Mouse (Mus musculus) CH12.LX (cell line): Measurements from ENCODE around the gene Ccdc89. TPM values are rescaled to one million over a fixed set of nuclear protein-coding genes. Genes with fewer than 3 reads are reported as not detected.

Source experiments
- DNase-seq: peaks from one replicate; pipeline ENCODE4 v3.0.0-alpha.2; 2013; ENCODE audit errors: extremely low read depth
- H3K27ac ChIP-seq: 2 replicates; pipeline ENCODE4 v1.5.1; 2012; ENCODE audit warnings: low read depth, mild to moderate bottlenecking, control low read depth, moderate library complexity; ENCODE audit not compliant: insufficient read depth
- H3K27me3 ChIP-seq: replicated peaks from 2 replicates; pipeline ENCODE3; 2012; ENCODE audit warnings: inconsistent platforms
- H3K36me3 ChIP-seq, 2 experiments: replicated peaks in 1 of 2; 2 replicates each; pipeline versions ENCODE3 to v1.6.1; 2012; ENCODE audit warnings: inconsistent platforms in 1 of 2, low read length in 1 of 2, mild to moderate bottlenecking in 1 of 2, mixed read lengths in 1 of 2, moderate library complexity in 1 of 2; ENCODE audit not compliant: control insufficient read depth in 1 of 2, insufficient read depth in 1 of 2
- H3K4me1 ChIP-seq, 2 experiments: 2 replicates each; pipeline ENCODE4 v1.6.1; 2012; ENCODE audit warnings: inconsistent platforms in 1 of 2, moderate library complexity in 1 of 2; ENCODE audit not compliant: insufficient read depth in 2 of 2, control insufficient read depth in 1 of 2
- H3K4me2 ChIP-seq: 2 replicates; pipeline ENCODE4 v1.6.1; 2012; ENCODE audit warnings: low read depth, mild to moderate bottlenecking, control low read depth; ENCODE audit not compliant: poor library complexity, insufficient read depth, severe bottlenecking
- H3K4me3 ChIP-seq, 3 experiments: fragments of 150-350 bp in 1 of 3; sonication (generic) in 1 of 3; replicated peaks in 1 of 3; 2 replicates each; pipeline versions ENCODE3 to v1.5.1; 2011 to 2012; ENCODE audit warnings: low read depth in 2 of 3, low read length in 2 of 3, mild to moderate bottlenecking in 2 of 3, moderate library complexity in 2 of 3, control low read depth in 1 of 3, improper control_type of control experiment in 1 of 3, inconsistent platforms in 1 of 3, mixed read lengths in 1 of 3; ENCODE audit not compliant: poor library complexity in 1 of 3
- H3K79me2 ChIP-seq: replicated peaks from 2 replicates; pipeline ENCODE4 v1.6.1; 2012; ENCODE audit warnings: mild to moderate bottlenecking, moderate library complexity; ENCODE audit not compliant: control insufficient read depth, poor library complexity, insufficient read depth, severe bottlenecking; ENCODE audit errors: extremely low read depth
- H3K9ac ChIP-seq: 2 replicates; pipeline ENCODE4 v1.6.1; 2012; ENCODE audit warnings: low read depth, mild to moderate bottlenecking, control low read depth, moderate library complexity; ENCODE audit not compliant: insufficient read depth
- H3K9me3 ChIP-seq: replicated peaks from 2 replicates; pipeline ENCODE3; 2012; ENCODE audit warnings: low read length, inconsistent platforms, mixed read lengths
- BHLHE40 ChIP-seq: IDR thresholded peaks from 2 replicates; pipeline ENCODE4 v1.6.1; 2011; ENCODE audit warnings: mild to moderate bottlenecking, low read depth, low read length, improper control_type of control experiment
- IRF4 ChIP-seq: IDR thresholded peaks from 2 replicates; pipeline ENCODE4 v1.6.1; 2014; ENCODE audit warnings: low read depth, mild to moderate bottlenecking, inconsistent platforms, low read length, improper control_type of control experiment
- MXI1 ChIP-seq: IDR thresholded peaks from 2 replicates; pipeline ENCODE4 v1.6.1; 2011; ENCODE audit warnings: mild to moderate bottlenecking, low read depth, low read length, improper control_type of control experiment
- PAX5 ChIP-seq: IDR thresholded peaks from 2 replicates; pipeline ENCODE4 v1.6.1; 2012; ENCODE audit warnings: low read length, inconsistent platforms, mixed read lengths
- USF1 ChIP-seq: IDR thresholded peaks from 2 replicates; pipeline ENCODE4 v1.6.1; 2014; ENCODE audit warnings: low read depth, mild to moderate bottlenecking, inconsistent platforms, low read length, improper control_type of control experiment
- ZMIZ1 ChIP-seq: IDR thresholded peaks from 2 replicates; pipeline ENCODE4 v1.6.1; 2012; ENCODE audit warnings: low read depth, mild to moderate bottlenecking, inconsistent platforms, low read length, improper control_type of control experiment
- dilution Hi-C: fragments of 300-500 bp; cut with MboI; formaldehyde crosslinking; loops from 2 replicates; pipeline ENCODE4 v1.14.3; 2020; ENCODE audit warnings: low sequenced_read_pairs; ENCODE audit not compliant: extremely low pct_unique_long_range_greater_than_20kb, extremely low pct_ligation_motif_present
- in situ Hi-C: fragments of 300-500 bp; cut with MboI; formaldehyde crosslinking; loops from 3 replicates; pipeline ENCODE4 v1.14.3; 2019; ENCODE audit warnings: low sequenced_read_pairs, low pct_ligation_motif_present, low pct_unique_long_range_greater_than_20kb, mixed read lengths
- polyA plus RNA-seq: library from polyadenylated mRNA; unstranded; fragments of >175 nt; gene quantifications from 2 replicates; pipeline ENCODE4 v1.2.1, GENCODE M21; 2012; ENCODE audit warnings: low read depth; ENCODE audit not compliant: insufficient read length
- total RNA-seq, 2 experiments: library from RNA; depleted of rRNA; stranded (reverse); fragments of 300-350 nt in 1 of 2; fragments of >200 nt in 1 of 2; gene quantifications; 2 replicates each; pipeline ENCODE4 v1.2.3; 2012 to 2014

Ccdc89 gene
- total and polyA plus RNA-seq, 3 experiments: not detected

- dilution Hi-C loops: no loop called here
- TF ChIP-seq IRF4 (no peak), ZMIZ1 (no peak), PAX5 (no peak), MXI1 (peak; percentile 51), USF1 (no peak), BHLHE40 (peak; percentile 66)
- Histone ChIP-seq H3K9me3 (no peaks in the 10 kb centered on the region), H3K27ac (no peak within 1 kb of the TSS), H3K36me3 (peaks cover 0 to 6% of the 10 kb centered on the region in 2 experiments), H3K27me3 (peaks cover 12% of the 10 kb centered on the region), H3K4me2 (peak within 1 kb of the TSS; percentile 83), H3K4me1 (peaks cover 3 to 22% of the 10 kb centered on the region in 2 experiments; a peak in 3 of 4 replicates), H3K9ac (peak within 1 kb of the TSS; percentile 65), H3K4me3 (peak within 1 kb of the TSS; percentile 59 to 90 (median 70)), H3K79me2 (peaks cover 12% of the 10 kb centered on the region)
- in situ Hi-C loops: no loop called here
- peak; percentile 39 for DNase-seq
These were observed 50.2 kb downstream of the Ccdc89 start, which contains the start of gene Dlg2 for GRCm38 (mm10) chr7:90476313-90477245. Gene Dlg2 (plus strand): TSS chr7:90476672.

Other genes starting within 250 kb of the Ccdc89 start
- gene Ccdc83, start 160.8 kb upstream of the Ccdc89 start, total RNA-seq (2012; rRNA removed): not detected in 2 replicates
- not detected in 2 replicates for gene Ccdc83, start 160.8 kb upstream of the Ccdc89 start, total RNA-seq (2014; rRNA removed)
- not detected in 2 replicates for gene Ccdc83, start 160.8 kb upstream of the Ccdc89 start, polyA plus RNA-seq
- gene Sytl2, start 124.3 kb upstream of the Ccdc89 start, total RNA-seq (2012; rRNA removed): 0.29 and 0.85 TPM in 2 replicates
- not detected in 2 replicates for gene Sytl2, start 124.3 kb upstream of the Ccdc89 start, total RNA-seq (2014; rRNA removed)
- not detected in 2 replicates for gene Sytl2, start 124.3 kb upstream of the Ccdc89 start, polyA plus RNA-seq
- 63.2 and 74.0 TPM in 2 replicates for gene Crebzf, start 16.2 kb downstream of the Ccdc89 start, total RNA-seq (2012; rRNA removed)
- 102 and 115 TPM in 2 replicates for gene Crebzf, start 16.2 kb downstream of the Ccdc89 start, total RNA-seq (2014; rRNA removed)
- 51.8 and 61.5 TPM in 2 replicates for gene Crebzf, start 16.2 kb downstream of the Ccdc89 start, polyA plus RNA-seq
- 65.3 and 78.0 TPM in 2 replicates for gene Tmem126a, start 30.7 kb downstream of the Ccdc89 start, total RNA-seq (2012; rRNA removed)
- 121 and 133 TPM in 2 replicates for gene Tmem126a, start 30.7 kb downstream of the Ccdc89 start, total RNA-seq (2014; rRNA removed)
- 62.3 and 70.9 TPM in 2 replicates for gene Tmem126a, start 30.7 kb downstream of the Ccdc89 start, polyA plus RNA-seq
- 10.8 and 10.9 TPM in 2 replicates for gene Tmem126b, start 49.4 kb downstream of the Ccdc89 start, total RNA-seq (2012; rRNA removed)
- 15.7 and 16.7 TPM in 2 replicates for gene Tmem126b, start 49.4 kb downstream of the Ccdc89 start, total RNA-seq (2014; rRNA removed)
- gene Tmem126b, start 49.4 kb downstream of the Ccdc89 start, polyA plus RNA-seq: 9.1 and 11.8 TPM in 2 replicates
- not detected in 2 replicates for gene Dlg2, start 50.1 kb downstream of the Ccdc89 start, total RNA-seq (2012; rRNA removed)
- not detected in 2 replicates for gene Dlg2, start 50.1 kb downstream of the Ccdc89 start, total RNA-seq (2014; rRNA removed)
- 0.36 TPM in 1 of 2 replicates, not detected in the other for gene Dlg2, start 50.1 kb downstream of the Ccdc89 start, polyA plus RNA-seq